Mouse (Mus musculus): ENCODE results near the gene Grtp1.
A peak's percentile ranks its signal among the peaks of the same experiment; 100 is the strongest.

The Grtp1 gene

DNA sequence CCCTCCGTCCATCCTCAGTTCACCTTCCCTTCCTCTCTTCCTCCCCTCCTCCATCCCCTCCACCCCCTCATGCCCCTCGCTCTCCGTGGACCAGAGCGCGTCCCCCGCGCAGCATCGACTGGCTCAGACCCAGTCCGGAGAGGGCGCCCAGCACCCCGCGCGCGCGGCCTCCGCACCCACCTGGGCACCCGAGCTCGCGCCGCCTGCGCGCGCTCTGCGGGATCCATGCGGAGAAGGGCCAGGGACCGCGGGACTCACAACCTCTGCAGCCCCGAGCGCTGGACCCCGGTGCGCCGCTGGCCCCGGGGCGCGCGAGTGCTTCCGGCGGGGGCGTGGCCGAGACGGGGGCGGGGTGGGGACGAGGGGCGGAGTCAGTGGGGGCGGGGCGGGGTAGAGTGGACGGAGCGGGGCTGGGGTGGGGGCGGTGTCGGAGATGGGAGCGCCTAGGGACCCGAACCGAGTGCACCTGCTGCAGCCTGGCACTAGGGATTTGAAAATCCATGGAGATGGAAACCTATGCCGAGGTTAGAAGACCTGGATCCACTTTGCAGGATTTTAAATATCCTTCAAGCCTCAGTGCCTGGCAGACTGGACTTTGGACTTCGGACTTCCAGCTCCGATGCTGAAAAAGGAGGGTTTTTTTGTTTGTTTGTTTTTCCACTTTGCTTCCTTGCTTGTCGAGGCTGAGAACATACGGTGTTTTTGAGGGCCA is at the start of gene Grtp1:
TSS of gene Grtp1 (minus strand) at position 320 of the 712 bp plus-strand sequence.
- DNase-seq (ENCODE audit: low read depth in 2 of 2, low spot score in 2 of 2): no peak

DNA sequence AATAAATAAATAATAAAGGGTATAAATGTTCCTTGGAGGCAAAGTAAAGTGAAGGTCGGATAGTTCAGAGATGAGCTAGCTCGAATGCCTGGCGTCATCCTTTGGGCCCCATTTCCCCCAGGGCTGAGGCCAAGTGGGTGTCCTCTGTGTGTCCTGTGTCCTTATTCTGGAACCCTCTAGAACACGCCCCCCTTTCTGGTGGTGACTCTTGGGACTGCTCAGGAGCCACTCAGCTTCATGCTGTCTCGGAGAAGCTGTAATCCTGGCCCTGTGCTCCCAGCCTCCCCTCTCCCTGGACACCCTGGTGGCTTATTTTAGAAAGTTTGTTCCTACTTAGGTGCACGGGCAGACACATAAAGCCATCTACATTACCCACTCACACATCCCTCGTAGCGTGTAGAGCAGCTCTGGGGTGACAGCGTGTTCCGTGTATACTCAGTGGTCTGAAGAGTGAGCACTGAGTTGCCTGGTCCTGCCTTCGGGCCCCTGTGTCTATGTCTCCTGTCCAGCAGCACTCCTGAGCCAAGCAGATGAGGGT is 44.0 kb upstream of the Grtp1 start:
- no peak for DNase-seq (ENCODE audit: low read depth in 2 of 2, low spot score in 2 of 2)

DNA sequence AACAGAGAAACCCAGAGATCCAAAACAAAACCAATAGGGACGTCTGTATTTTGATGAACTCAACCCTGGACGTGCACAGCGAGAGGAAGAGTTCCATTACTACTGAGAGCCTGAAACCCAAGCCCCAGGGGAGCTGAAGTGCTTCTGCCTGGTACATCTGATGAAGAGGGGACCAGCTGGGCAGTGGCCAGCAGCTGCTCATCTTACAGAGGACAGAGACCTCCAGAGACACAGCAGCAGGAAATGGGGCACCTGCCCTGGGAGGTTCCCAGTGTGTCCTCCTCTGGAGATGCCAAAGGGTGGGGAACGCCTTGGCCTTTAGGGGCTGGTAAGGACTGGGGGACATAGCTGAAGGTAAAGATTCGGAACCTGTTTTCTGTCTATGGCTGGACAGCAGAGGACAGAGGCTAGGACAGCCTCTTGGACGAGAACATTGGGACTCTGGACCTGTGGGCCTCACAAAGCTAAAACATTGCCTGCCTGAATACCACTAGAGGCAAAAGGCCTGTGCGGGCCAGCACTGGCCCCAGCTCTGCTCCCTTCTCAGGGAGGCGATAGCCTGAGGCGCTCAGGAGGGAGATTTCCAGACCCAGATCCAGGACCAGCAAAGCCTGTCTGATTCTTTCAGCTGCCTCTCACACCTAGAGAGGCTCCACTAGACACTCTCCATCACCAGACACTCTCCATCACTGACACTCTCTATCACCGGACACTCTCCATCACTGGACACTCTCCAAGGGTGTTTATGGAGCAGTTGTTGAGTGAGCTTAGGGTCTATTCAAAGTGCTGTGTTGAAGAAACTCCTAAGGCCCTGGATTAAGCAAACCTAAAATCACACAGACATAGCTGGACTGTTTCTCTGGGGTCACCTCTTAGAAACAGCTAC is 42.8 kb upstream of the Grtp1 start:
- DNase-seq (ENCODE audit: low read depth in 2 of 2, low spot score in 2 of 2): no peak

DNA sequence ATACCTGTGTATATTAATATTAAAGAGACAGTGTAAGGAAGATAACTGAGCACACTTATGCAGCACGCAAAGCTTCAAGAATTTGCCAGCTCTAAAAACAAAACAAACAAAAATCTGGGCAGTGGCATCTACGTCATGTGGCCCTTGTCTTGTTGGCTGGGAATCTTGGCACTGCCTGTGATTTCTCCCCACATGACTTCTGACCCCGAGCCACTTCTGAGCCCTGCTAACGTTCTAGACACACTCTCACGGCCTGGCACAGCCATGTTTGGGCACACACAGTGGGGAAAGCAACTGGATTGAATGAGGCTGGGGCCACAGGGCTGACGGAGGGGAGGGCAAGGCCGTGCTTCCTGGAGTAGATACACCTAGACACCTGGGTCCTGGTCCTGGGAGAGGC is 40.3 kb upstream of the Grtp1 start:
- DNase-seq (ENCODE audit: low read depth in 2 of 2, low spot score in 2 of 2): no peak

DNA sequence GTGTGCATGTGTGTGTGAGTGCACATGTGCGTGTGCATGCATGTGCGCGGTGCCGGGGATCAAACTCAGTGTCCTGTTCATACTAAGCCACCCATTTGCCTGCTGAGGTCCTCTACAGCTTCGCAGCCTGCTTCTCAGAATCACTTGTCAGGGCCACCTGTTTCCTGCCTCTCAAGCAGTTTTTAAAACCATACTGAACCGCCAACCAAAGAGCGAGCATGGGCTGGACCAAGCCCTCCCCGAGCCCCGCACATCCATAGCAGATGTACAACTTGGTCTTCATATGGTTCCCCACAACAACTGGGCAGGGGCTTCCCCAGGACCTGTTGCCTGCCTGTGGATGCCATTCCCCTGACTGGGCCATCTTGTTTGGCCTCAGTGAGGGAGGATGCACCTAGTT is 39.6 kb upstream of the Grtp1 start:
- DNase-seq (ENCODE audit: low read depth in 2 of 2, low spot score in 2 of 2): no peak

DNA sequence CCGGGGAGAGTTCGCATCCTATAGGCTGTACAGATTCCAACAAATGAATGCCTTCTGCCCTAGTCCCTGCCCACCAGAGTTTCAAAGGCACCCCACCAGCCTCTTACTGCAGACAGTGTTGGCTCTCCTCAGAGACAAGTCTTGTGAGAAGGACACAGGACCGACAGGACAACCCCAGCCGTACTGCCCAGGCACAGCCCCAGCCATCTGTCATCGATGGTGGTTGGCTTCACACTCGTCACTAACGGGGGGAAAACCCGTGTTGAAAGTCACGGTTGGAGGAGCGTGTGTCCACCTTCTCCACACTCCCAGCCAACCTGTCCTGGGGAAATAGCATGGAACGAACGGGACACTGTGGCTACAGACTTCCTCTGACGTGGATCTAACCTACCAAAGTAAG is 34.4 kb upstream of the Grtp1 start:
- no peak for DNase-seq (ENCODE audit: low read depth in 2 of 2, low spot score in 2 of 2)

DNA sequence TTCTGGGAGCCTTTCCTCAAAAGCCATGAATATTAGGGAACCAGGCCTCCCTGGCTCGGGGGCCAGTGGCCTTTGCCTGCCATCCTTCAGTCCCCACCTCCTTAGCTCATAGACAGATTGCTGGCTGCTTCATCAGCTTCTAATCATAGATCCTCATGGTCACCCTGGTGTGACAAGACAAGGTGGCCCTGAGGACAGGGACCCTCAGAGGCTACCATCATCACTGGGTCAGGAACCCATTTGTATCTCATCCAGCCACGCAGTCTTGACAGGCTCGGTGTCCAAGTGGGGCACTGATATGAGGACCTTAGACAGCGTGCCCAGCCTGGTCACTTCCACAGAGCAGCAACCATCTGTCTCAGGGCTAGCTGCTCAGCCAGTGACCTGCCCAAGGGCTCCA is 30.1 kb upstream of the Grtp1 start:
- DNase-seq (ENCODE audit: low read depth in 2 of 2, low spot score in 2 of 2): no peak

DNA sequence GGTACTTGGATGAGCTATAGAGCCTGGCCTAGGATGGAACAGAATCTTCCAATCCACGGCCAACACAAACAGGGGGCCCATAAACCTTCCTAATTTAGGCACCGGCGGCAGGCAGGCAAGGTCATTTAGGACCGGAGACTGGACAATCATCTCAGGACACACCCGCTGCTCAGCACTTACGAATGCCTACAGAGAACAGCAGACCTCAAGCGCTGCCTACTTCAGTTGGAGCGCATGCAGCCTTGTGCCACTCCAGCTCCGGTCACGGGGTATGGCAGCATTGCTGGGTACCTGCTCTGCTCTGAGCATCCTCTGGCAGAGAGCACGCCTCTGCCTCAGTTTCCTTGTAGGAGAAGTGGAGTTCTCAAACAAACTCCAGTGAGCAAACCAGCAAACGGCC is 29.4 kb upstream of the Grtp1 start:
- DNase-seq (ENCODE audit: low read depth in 2 of 2, low spot score in 2 of 2): no peak

DNA sequence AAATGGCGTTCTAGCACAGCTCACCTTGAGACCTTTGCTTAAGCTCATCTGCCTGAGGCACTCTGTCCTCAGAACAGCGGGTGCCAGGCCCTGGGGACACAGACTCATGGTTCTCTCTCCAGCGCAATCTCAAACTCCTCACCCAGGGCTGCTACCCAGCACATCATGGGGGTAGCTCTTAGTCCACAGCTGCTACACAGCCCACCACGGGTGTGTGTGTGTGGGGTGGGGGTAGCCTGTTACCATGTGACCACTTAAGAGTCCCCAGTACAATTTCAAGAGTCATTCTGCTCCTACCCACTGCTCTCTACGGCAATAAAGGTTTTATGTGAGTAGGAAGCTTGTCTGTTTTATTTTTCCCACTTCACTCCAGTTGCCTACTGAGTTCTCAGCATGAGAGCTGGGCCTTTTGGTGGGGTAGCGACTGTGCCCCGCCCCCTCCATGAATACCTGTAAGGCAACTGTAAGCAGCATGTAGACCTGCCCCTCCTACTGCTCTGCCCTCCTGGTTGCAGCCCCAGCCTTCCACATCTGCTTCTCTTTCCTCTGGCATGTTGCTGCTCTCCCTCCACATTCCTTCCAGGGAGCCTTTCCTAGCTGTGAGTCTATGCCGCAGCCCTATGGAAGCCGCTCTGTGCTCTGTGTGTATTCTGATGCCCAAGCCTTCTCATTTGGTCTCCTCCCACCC is 28.6 kb upstream of the Grtp1 start:
- no peak for DNase-seq (ENCODE audit: low read depth in 2 of 2, low spot score in 2 of 2)

DNA sequence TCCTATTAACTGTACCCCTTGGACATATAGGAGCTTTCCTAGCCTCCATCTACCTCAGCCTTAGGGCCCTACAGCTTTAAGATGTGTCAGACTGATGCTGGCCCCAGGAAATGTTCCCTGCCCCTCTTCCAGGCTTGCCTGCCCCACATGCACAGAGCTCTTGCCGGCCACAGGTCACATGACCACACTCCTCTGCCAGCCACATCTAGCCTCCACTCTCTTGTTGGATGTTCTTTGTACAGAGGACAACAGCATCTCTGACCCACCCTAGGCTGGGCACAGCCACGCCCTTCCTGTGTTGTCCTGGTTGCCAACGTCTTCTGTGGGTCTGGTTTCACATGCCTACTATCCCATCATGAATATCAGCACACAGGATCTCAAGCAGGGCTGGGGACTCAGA is 26.8 kb upstream of the Grtp1 start:
- DNase-seq (ENCODE audit: low read depth in 2 of 2, low spot score in 2 of 2): no peak

DNA sequence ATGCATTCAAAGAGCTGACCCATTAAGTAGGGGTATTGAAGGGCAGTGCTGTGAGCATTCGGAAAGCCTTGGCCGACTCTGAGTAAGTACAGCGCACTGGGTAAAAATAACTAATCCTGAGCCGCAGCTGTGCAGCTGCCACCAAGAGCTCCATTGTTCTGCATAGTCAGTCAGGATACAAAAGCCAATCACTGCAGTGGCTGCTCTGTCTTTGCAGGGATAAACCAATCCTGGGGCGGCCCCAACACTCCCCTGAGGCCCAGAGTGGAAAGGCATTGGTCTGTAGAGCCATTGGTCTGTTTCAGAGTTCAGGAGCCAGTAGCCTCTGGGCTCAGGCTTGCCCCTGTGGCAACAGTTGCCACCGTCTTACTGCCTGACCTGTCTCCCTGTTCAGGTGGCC is 25.9 kb upstream of the Grtp1 start:
- no peak for DNase-seq (ENCODE audit: low read depth in 2 of 2, low spot score in 2 of 2)

DNA sequence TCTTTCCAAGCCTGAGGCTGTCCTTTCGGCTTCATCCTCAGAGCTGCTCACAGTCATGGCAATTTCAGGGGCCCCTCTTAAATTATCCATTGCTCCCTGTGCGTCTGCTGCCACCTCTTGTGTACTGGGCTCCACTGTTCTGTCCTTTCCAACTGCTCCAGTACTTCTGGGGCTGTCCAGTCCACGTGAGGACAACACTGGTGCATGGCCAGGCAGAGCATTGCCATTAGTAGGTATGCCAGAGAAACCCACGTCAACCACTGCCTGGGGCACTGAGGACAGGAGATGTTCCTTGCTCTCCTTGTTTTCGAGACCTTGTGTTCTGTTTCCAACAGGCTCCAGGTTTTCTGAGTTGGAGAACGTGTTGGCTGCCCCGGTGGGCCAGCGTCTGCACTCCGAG is 24.0 kb upstream of the Grtp1 start:
- DNase-seq (ENCODE audit: low read depth in 2 of 2, low spot score in 2 of 2): no peak

DNA sequence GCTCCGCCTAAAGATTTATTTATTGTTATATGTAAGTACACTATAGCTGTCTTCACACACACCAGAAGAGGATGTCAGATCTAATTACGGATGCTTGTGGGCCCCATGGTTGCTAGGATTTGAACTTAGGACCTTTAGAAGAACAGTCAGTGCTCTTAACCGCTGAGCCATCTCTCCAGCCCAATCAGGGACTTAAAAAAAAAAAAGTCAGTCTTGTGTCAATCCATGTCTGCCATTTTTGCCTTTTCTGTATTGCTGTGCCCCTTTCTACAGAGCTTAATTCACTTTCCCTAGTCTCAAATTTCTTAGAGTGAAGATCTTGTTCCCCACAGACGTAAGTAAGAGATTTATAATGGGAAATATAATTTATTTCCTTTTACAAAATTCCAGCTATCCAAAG is 18.0 kb upstream of the Grtp1 start:
- DNase-seq (ENCODE audit: low read depth in 2 of 2, low spot score in 2 of 2): no peak

DNA sequence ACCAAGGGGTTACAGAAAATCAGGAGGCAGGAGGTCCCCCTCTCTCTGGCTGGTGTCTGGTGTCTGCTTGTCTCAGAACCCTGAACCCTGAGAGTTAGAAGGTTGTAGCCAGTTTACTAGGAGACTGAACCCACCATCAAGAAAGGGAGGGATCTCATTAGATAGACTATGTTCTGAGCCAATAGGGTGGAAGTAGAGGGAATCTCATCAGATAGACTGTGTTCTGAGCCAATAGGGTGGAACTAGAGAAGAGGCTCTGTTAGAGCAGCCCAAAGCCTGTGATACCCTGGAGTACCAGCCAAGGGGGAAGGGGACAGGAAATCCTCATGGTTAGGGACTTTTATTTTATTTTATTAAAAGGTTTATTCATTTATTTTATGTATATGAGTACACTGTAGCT is 17.6 kb upstream of the Grtp1 start:
- no peak for DNase-seq (ENCODE audit: low read depth in 2 of 2, low spot score in 2 of 2)

DNA sequence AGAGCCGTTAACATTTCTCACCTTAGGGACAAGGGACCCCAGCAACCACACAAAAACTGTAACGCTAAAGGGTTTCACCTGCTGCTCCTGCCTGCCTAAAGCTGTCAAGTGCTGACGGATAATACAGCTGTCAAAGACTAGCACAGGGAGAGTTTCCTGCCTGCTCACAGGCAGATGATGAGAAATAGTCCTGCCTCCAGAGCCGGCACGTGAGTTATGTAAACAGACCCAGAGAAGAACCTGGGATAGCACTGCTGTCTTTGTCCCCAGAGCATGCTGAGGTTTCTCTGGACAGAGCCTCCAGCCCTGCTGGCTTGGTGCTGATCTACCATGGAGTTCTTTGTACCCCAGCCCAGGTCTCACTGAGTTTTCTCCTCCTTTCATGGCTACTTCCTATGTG is 16.7 kb upstream of the Grtp1 start:
- no peak for DNase-seq (ENCODE audit: low read depth in 2 of 2, low spot score in 2 of 2)

DNA sequence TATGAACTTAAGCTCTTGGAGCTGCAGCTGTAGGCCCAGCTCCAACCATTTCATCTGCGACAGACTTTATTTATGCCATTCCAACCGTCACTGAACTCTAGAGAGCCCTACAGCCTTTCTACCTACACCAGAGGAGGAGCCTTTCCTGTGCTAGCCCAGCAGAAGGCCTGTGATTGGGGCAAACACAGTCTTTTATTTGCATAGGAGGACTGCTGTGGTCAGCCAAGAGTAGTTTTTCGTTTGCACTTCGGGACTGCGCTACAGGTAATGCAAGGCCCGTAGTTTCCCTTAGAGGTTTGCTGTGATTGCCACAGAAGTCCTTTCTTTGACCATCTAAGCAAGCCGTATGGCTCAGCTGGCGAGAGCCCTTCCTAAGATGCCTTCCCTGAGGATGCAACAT is 16.0 kb upstream of the Grtp1 start:
- no peak for DNase-seq (ENCODE audit: low read depth in 2 of 2, low spot score in 2 of 2)

DNA sequence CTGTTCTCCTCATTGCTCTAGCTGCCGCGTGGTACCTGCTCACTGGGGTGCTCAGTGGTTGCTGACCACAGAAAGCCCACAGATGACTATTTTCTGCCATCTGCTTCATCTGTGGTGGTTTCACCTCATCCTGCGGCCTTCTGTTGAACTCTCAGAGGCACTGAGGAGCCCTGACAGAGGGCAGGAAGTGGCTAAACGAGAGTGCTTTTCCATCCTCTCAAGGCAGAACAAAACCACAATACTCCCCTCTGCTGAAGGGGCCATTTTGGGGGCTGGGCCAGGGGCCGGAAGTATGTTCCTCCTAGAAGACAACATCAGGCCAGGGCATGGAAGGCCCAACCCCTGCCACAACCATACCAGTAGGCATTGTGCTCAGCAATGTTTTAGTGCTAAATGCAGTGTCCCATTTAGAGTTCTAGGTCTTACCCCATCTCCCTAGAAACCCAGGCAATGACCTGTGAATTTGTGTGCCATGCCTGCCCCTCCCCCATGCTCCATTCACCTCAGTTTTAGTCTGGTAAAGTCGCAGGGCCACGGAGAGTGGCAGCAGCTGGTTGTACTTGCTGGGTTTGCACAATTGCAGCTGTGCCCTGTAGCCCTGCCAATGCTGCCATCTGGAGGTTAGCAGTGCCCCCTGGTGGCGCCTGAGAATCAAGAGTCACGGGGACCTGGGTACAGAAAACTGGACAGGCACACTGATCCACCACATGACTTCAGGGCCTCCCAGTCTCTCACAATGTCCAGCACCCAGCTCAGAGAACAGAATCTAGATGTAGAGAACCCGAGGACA is 13.3 kb upstream of the Grtp1 start:
- DNase-seq (ENCODE audit: low read depth in 2 of 2, low spot score in 2 of 2): peak; percentile 72 to 82

DNA sequence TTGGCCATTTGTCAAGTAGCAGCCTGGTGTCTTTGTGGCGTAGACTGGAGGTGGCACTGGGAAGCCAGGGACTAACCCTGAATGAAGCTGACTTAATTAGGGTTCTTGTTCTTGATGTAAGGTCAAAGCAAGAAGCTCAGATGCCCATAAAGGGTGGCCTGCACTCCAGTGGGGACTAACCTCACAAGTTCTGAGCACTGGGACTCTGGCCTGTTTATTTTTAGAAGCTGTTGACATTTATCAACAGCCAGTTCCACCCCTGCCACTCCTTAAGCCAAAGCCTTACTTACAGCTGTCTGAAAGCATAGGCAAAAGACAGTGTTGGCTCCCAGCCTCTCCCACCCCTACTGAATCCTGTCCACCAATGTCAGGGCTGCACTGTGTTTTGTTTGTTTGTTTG is 9.3 kb upstream of the Grtp1 start:
- DNase-seq (ENCODE audit: low read depth in 2 of 2, low spot score in 2 of 2): no peak

DNA sequence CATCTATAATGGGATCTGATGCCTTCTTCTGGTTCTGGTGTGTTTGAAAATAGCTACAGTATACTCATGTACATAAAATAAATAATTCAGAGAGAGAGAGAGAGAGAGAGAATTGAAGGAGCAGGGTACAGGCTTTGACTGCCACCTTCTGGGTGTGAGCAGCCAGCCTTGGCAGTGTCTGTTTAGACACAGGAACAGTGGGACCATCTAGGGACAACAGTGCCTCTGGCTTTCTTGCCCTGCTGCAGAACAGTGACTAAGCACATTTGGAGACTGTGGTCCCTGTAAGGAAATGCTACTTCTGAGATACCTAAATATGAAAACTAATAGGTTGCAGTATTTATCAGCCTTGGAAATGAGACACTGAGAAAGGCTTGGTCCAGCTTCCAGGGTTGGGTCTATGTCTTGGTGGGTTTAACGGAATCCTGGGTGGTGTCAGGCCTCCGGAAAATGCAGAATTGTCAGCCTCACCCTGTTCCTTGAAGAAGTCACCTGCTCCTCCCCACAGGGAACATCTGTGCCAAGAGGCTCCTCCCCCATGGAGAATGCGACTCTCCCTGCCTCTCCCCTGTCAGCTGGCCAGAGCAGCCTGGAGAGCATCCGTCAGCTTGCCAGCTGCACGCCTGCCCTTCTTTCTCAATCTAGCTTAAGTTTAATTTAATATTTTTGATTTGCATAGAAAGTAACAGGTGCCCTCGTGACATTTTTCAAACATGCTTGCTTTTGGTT is 8.4 kb upstream of the Grtp1 start:
- no peak for DNase-seq (ENCODE audit: low read depth in 2 of 2, low spot score in 2 of 2)

DNA sequence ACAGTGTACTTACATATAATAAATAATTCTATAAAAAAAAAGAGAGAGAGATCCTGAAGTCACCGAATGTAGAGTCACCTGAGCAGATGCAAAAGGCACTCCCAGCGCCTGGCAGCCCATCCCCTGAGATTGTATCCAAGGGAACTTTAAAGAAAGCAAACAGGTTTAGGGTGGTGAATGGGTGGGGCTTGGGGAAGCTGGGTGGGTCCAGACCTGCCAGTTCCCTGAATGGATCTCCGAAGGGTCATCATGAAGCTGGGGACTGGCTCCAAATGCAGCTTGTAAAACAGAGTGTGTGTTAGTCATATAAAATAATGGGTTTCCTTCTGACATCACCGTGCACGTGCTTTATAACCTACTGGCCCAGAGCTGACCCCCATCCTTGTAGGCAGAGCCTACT is 5.9 kb upstream of the Grtp1 start:
- no peak for DNase-seq (ENCODE audit: low read depth in 2 of 2, low spot score in 2 of 2)

Data from CD8-positive naive resting alpha-beta T cell, adult 2 months (primary cell).